Mouse (Mus musculus): Measurements from ENCODE around the gene Upk1a.

- TF ChIP-seq CTCF (IDR thresholded peaks at IDR 0.05 in 2 of 3, conservative IDR thresholded peaks at IDR 0.05 in 1 of 3; ENCODE audit: control insufficient read depth in 1 of 3, insufficient read depth in 1 of 3, low read depth in 2 of 3, low read length in 3 of 3, poor library complexity in 1 of 3, severe bottlenecking in 1 of 3) (no peak), USF2 (IDR thresholded peaks at IDR 0.05; ENCODE audit: borderline replicate concordance in 1 of 2, insufficient read depth in 1 of 2, low read depth in 1 of 2, low read length in 2 of 2) (no peak)
Measured at GRCm38 (mm10) chr7:30593579-30594509, 18.8 kb downstream of the Upk1a start.

All from MEL (cell line).